Mouse (Mus musculus) spleen, adult 2 months (tissue): ENCODE data around the gene Snw1. TPM values are rescaled to one million over a fixed set of nuclear protein-coding genes. Genes with fewer than 3 reads are reported as not detected.
"Not testable (repeated sequence)": the region's sequence is repeated elsewhere in the genome, so short reads cannot be mapped to it uniquely, and the experiment has no call there.

Experiments
- DNase-seq, 2 experiments: peaks; one replicate each; pipeline versions ENCODE4 v3.0.0 to v3.0.0-alpha.2; 2012 to 2021; ENCODE audit warnings: low spot score in 2 of 2, low read depth in 1 of 2
- H3K27ac ChIP-seq: fragments of 200-500 bp; 2 replicates; pipeline ENCODE4 v1.5.1; 2012; ENCODE audit warnings: low read length, inconsistent platforms; ENCODE audit not compliant: insufficient read depth
- H3K27me3 ChIP-seq: fragments of 200-500 bp; 2 replicates; pipeline ENCODE4 v1.6.1; 2012; ENCODE audit warnings: mild to moderate bottlenecking, moderate library complexity, low read length, inconsistent platforms; ENCODE audit not compliant: control insufficient read depth, insufficient read depth
- H3K36me3 ChIP-seq: fragments of 200-500 bp; 2 replicates; pipeline ENCODE4 v1.6.1; 2012; ENCODE audit warnings: mild to moderate bottlenecking, low read length, inconsistent platforms; ENCODE audit not compliant: control insufficient read depth, insufficient read depth
- H3K4me1 ChIP-seq: fragments of 200-500 bp; 2 replicates; pipeline ENCODE4 v1.6.1; 2011; ENCODE audit warnings: inconsistent platforms; ENCODE audit not compliant: control insufficient read depth, insufficient read depth, insufficient read length
- H3K4me3 ChIP-seq: fragments of 200-500 bp; 2 replicates; pipeline ENCODE4 v1.5.1; 2011; ENCODE audit warnings: mild to moderate bottlenecking, inconsistent platforms; ENCODE audit not compliant: insufficient read depth, insufficient read length; ENCODE audit errors: extremely low read depth
- CTCF ChIP-seq: fragments of 200-500 bp; IDR thresholded peaks from 2 replicates; pipeline ENCODE4 v1.5.1; 2011; ENCODE audit warnings: mild to moderate bottlenecking, inconsistent platforms; ENCODE audit not compliant: insufficient read depth, insufficient read length, insufficient replicate concordance; ENCODE audit errors: extremely low read depth
- POLR2A ChIP-seq: fragments of 200-500 bp; IDR thresholded peaks from 2 replicates; pipeline ENCODE4 v1.6.1; 2011; ENCODE audit warnings: low read depth, low read length, inconsistent platforms
- WGBS: fragments of 180-500 bp; shearing (Covaris S2); methylation state at CpG from one replicate; pipeline ENCODE4 v1.1.7; 2018; 5-methylcytosine and 5-hydroxymethylcytosine counted together
- polyA plus RNA-seq: library from polyadenylated mRNA; depleted of rRNA; stranded (reverse); fragments of >200 nt; gene quantifications from 2 replicates; pipeline ENCODE4 v1.2.3, GENCODE M21; 2012; rRNA removed

Snw1 gene
- 5.1 and 6.0 TPM in 2 replicates for polyA plus RNA-seq

- Histone ChIP-seq H3K4me3 (peak within 1 kb of the TSS; percentile 84), H3K36me3 (peaks cover 8% of the 10 kb centered on the region), H3K4me1 (peaks cover 8% of the 10 kb centered on the region), H3K27me3 (no peaks in the 10 kb centered on the region), H3K27ac (peak within 1 kb of the TSS; percentile 92)
- peak; percentile 90 to 93 for DNase-seq
- 3% methylated on average over 45 of the region's 45 CpGs for WGBS
- no peak for TF ChIP-seq CTCF
- peak; percentile 68 for TF ChIP-seq POLR2A
These were observed at the start of gene Snw1 for GRCm38 (mm10) chr12:87471964-87472786. TSS of gene Snw1 (minus strand) at chr12:87472274.

DNA sequence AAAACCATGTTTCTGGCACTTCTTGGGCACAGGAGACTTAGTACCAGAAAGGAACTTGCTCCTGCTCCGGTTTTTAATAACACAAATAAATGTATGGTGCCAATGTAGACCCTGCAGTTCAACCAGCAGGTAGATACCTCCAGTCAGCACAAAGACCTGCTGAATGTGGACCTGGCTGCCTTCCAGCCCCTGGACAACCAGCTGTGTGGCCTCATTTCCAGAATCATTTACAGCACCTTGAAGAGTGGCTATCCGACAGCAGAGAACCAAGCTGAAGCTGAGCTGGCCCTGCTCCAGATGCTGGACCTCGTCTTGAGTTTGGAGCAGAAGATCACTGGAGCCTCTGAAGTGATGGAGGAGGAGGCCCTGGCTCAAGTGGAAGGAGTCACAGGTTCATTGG is 47.5 kb upstream of the Snw1 start:
- not testable (repeated sequence) for H3K4me1 ChIP-seq, H3K27me3 ChIP-seq, H3K36me3 ChIP-seq, DNase-seq, H3K4me3 ChIP-seq, H3K27ac ChIP-seq
- 67% methylated on average over 3 of the region's 3 CpGs for WGBS

DNA sequence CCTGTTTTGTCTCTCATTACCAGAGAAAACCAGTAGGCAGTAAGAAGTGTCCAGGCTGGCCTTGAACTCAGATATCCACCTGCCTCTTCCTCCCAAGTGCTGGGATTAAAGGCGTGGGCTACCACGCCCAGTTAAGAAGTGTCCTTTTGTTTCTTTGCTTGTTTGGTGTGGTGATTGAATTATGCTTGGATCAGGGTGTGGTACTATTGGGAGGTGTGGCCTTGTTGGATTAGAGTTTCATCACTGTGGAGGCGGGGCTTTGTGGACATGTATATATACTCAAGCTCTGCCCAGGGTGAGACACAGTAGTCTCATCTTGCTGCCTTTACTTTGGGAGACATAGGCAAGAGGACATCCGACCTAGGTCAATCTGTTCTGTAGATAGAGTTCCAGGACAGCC is 41.9 kb upstream of the Snw1 start, which contains the start of gene Gm8300:
Gene Gm8300 (plus strand): TSS at position 301 of the 400 bp plus-strand sequence.
- not testable (repeated sequence) for DNase-seq, H3K36me3 ChIP-seq, H3K4me1 ChIP-seq, H3K27me3 ChIP-seq, H3K4me3 ChIP-seq, H3K27ac ChIP-seq
- WGBS: 84% methylated on average over 4 of the region's 4 CpGs

GRCm38 (mm10) chr12:87494421-87494820 is 22.3 kb upstream of the Snw1 start, which contains the start of gene Gm5788:
TSS of gene Gm5788 (plus strand) at chr12:87494721.
- WGBS: 89% methylated on average over 3 of the region's 3 CpGs
- not testable (repeated sequence) for H3K27me3 ChIP-seq, DNase-seq, H3K4me3 ChIP-seq, H3K36me3 ChIP-seq, H3K27ac ChIP-seq, H3K4me1 ChIP-seq

DNA sequence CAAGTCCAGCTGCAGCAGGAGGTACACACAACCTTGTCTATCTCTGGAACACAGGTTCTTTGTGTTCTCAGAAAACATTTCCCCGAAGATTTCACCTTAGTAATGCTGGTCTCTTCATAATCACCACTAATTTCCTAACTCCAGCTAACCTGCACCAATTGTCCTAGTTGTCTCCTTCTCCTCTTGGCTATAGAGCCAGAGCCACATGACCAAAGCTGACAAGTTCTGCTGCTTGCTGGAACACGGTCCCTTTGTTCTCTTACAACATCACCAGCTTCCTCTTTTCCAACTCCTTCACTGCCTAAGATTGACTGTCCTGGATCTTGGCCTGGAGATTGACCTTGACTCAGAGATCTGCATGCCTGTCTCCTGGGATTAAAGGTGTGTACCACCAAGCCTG is 16.6 kb upstream of the Snw1 start:
- not testable (repeated sequence) for H3K27ac ChIP-seq, H3K4me3 ChIP-seq, H3K36me3 ChIP-seq, DNase-seq, H3K27me3 ChIP-seq, H3K4me1 ChIP-seq
- WGBS: 28% methylated on average over 2 of the region's 2 CpGs

DNA sequence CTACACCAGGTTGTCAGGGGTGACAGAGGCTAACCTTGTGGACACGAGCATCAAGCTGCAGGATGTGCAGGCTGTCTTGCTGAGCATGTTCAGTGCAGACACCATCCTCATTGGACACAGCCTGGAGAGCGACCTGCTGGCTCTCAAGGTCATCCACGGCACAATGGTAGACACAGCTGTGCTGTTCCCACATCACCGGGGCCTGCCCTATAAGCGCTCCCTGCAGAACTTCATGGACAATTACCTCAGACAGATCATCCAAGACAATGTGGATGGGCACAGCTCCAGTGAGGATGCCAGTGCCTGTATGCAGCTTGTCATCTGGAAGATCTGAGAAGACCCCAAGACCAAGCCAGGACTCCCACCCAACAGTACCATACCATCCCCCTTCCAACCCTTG is 10.4 kb upstream of the Snw1 start:
- not testable (repeated sequence) for H3K4me3 ChIP-seq, H3K27ac ChIP-seq, DNase-seq, H3K27me3 ChIP-seq, H3K4me1 ChIP-seq, H3K36me3 ChIP-seq
- 88% methylated on average over 5 of the region's 5 CpGs for WGBS

GRCm38 (mm10) chr12:87474756-87475155 is 2.7 kb upstream of the Snw1 start:
- Histone ChIP-seq H3K4me1 (peaks cover 8% of the 10 kb centered on the region), H3K4me3 (no peak overlapping the region), H3K27me3 (no peaks in the 10 kb centered on the region), H3K27ac (no peak overlapping the region), H3K36me3 (no peaks in the 10 kb centered on the region)
- WGBS: 81% methylated on average over 3 of the region's 3 CpGs
- no peak for TF ChIP-seq CTCF
- TF ChIP-seq POLR2A: no peak
- no peak for DNase-seq
